Mouse (Mus musculus) liver, embryonic 15.5 days (tissue): ENCODE data around the gene Tmcc3. TPM values are rescaled to one million over a fixed set of nuclear protein-coding genes. Genes with fewer than 3 reads are reported as not detected.

ENCODE experiments used
- ATAC-seq: fragments of 200-750 bp; cut with Nextera tagmentation; 2 replicates; pipeline ENCODE4 v1.8.0; 2017; ENCODE audit warnings: moderate number of reproducible peaks, mild to moderate bottlenecking, moderate library complexity; ENCODE audit not compliant: insufficient read depth
- H3K27ac ChIP-seq: fragments of 300-500 bp; sonication (generic); replicated peaks from 2 replicates; pipeline ENCODE4 v1.5.1; 2015; ENCODE audit warnings: mild to moderate bottlenecking, inconsistent platforms
- H3K27me3 ChIP-seq: fragments of 300-500 bp; sonication (generic); 2 replicates; pipeline ENCODE4 v1.6.1; 2015; ENCODE audit warnings: mild to moderate bottlenecking, inconsistent platforms
- H3K36me3 ChIP-seq: fragments of 300-500 bp; sonication (generic); replicated peaks from 2 replicates; pipeline ENCODE4 v1.6.1; 2015; ENCODE audit warnings: moderate library complexity, mild to moderate bottlenecking, inconsistent platforms
- H3K4me1 ChIP-seq: fragments of 300-500 bp; sonication (generic); replicated peaks from 2 replicates; pipeline ENCODE4 v1.6.1; 2015; ENCODE audit warnings: inconsistent platforms
- H3K4me2 ChIP-seq: fragments of 300-500 bp; sonication (generic); 2 replicates; pipeline ENCODE4 v1.6.1; 2015; ENCODE audit warnings: moderate library complexity, mild to moderate bottlenecking, inconsistent platforms
- H3K4me3 ChIP-seq: fragments of 300-500 bp; sonication (generic); replicated peaks from 2 replicates; pipeline ENCODE4 v1.5.1; 2015; ENCODE audit warnings: mild to moderate bottlenecking, inconsistent platforms
- H3K9ac ChIP-seq: fragments of 300-500 bp; sonication (generic); 2 replicates; pipeline ENCODE4 v1.6.1; 2015; ENCODE audit warnings: moderate library complexity, mild to moderate bottlenecking, inconsistent platforms
- H3K9me3 ChIP-seq: fragments of 300-500 bp; sonication (generic); replicated peaks from 2 replicates; pipeline ENCODE4 v1.6.1; 2016; ENCODE audit warnings: inconsistent platforms
- WGBS: fragments of 180-500 bp; shearing (Covaris S2); methylation state at CpG from one replicate; pipeline ENCODE4 v1.1.7; 2015; ENCODE audit warnings: mixed read lengths; ENCODE audit not compliant: insufficient replicate concordance; 5-methylcytosine and 5-hydroxymethylcytosine counted together
- polyA plus RNA-seq: library from polyadenylated mRNA; unstranded; fragments of >200 nt; fragmentation: Nextera tagmentation; extraction: Ambion mirVana; gene quantifications from 2 replicates; pipeline ENCODE4 v1.2.1, GENCODE M21; 2015

Tmcc3 gene
- polyA plus RNA-seq, 1 experiment from 2014 or later: 3.4 TPM

DNA sequence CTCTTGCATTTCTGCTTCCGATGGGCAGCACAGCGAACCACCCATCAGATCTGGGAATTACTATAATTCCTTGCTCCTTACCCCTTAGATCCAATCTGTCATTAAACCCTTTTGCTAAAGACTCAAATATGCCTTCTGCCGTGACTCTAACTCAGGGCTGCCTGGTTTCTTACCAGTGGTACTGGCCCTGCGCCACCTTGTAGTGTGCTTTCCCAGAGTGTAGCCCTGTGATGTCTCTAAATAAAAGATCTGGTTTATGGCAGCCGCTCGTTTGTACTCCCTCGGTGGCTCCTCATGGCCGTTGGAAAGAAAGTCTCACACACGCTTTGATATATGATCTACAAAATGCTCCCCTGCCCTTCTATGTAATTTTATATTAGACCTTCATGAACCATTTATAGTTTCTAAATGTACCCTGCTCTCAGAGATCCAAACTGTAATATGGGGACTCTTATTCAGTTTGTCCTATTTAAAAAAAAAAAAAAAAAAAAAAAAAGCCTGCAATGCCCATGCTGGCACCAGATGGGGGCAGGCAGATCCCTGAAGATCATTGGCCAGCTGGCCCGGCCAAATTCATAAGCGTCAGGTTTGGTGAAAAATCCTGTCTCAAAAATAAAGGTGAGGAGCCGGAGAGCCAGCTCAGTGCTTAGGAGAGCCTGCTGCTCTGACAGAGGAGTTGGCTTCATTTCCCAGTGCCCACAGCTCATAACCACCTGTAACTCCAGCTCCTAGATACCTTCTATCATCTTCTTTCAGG lies 116.6 kb downstream of the Tmcc3 start:
- Histone ChIP-seq H3K4me2 (no peak overlapping the region), H3K27me3 (no peaks in the 10 kb centered on the region), H3K36me3 (no peaks in the 10 kb centered on the region), H3K4me3 (no peak overlapping the region), H3K27ac (no peak overlapping the region), H3K9me3 (no peaks in the 10 kb centered on the region), H3K9ac (no peak overlapping the region), H3K4me1 (0 out of 2 replicates have a peak, but pooled peaks cover 3% of the 10 kb centered on the region)
- ATAC-seq: no peak
- 73% methylated on average over 12 of the region's 12 CpGs for WGBS

DNA sequence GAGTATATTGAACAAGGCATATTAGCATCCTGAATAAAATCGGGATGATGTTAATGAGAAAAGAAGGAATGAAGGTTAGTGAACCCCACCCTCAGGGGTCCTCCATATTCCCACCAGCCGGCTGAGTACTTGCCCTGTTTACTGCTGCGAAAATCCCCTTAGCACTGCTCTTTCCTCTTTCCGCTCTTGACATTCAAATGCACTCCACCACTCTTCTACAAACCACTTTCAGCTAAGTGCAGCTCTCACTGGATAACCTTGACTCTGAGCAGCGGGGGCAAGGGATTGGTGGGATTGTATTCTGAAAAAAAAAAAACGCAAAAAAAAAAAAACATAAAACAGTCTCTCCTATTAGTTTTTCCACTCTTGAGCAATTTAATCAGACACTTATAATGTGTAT lies 118.8 kb downstream of the Tmcc3 start:
- Histone ChIP-seq H3K36me3 (no peaks in the 10 kb centered on the region), H3K9me3 (no peaks in the 10 kb centered on the region), H3K27me3 (no peaks in the 10 kb centered on the region), H3K9ac (no peak overlapping the region), H3K4me3 (no peak overlapping the region), H3K4me2 (no peak overlapping the region), H3K4me1 (0 out of 2 replicates have a peak, but pooled peaks cover 3% of the 10 kb centered on the region), H3K27ac (no peak overlapping the region)
- WGBS: 61% methylated on average over 6 of the region's 6 CpGs
- ATAC-seq: no peak

DNA sequence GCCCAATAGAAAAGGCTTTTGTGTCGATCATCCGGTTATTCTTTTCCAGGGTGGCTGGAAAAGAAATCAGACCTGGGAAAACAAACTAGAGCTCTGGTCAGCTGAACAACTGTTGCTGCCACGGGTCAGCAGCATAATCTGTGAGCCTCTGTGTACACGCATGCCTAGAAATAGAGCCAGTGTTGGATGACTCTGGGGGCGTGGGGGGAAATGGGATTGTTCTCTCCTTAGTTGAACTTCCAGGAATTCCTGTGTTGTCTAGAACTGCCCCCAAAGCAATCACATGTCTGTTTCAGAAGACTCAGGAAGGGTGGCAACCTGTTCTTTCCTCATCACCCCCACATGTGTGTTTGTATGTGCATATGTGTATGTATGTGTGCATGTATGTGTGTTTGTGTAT lies 121.2 kb downstream of the Tmcc3 start:
- H3K9ac ChIP-seq: no peak overlapping the region
- no peaks in the 10 kb centered on the region for H3K4me1 ChIP-seq
- H3K9me3 ChIP-seq: no peaks in the 10 kb centered on the region
- H3K4me3 ChIP-seq: no peak overlapping the region
- no peaks in the 10 kb centered on the region for H3K27me3 ChIP-seq
- H3K4me2 ChIP-seq: no peak overlapping the region
- no peak for ATAC-seq
- WGBS: 70% methylated on average over 5 of the region's 5 CpGs
- H3K36me3 ChIP-seq: no peaks in the 10 kb centered on the region
- no peak overlapping the region for H3K27ac ChIP-seq

DNA sequence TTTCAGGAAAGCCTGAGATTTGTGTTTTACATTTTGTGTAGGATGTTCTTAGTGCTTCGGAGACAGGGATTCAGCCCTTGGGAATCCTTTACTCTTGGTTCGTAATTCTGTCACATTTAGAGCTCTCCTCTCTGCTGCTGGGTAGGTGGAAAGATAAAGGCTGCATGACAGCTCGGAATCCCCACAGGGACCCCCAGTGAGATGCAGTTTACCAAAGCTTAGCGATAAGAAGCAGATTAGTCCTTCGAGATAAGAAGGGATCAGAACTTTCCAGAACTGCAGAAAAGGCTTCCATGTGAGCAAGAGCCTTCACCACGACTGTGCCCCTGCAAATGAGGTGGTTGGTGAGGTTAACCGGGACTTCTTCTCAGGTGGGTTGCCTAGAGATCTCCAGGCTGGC lies 122.2 kb downstream of the Tmcc3 start:
- H3K9me3 ChIP-seq: no peaks in the 10 kb centered on the region
- H3K4me1 ChIP-seq: no peaks in the 10 kb centered on the region
- no peak overlapping the region for H3K4me3 ChIP-seq
- 41% methylated on average over 7 of the region's 7 CpGs for WGBS
- H3K9ac ChIP-seq: no peak overlapping the region
- no peaks in the 10 kb centered on the region for H3K36me3 ChIP-seq
- H3K27me3 ChIP-seq: no peaks in the 10 kb centered on the region
- ATAC-seq: no peak
- no peak overlapping the region for H3K27ac ChIP-seq
- H3K4me2 ChIP-seq: no peak overlapping the region

DNA sequence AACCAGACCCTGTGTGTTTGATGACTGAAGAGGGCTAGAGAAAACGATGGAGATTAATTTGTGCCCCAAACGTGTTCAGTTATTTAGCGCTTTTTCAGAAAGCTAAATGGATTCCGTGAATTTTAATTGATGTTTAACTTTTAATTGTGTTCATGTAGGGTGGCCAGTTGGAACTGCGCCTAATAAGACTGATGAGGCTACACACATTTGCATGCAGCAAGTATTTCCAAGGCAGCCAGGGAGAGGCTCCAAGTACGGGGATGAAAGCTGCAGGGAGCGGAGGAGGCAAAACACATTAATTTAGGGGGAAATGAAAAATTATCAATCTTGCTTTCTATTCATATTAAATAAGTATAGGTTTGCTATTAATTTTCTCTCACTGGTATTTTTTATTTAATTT lies 131.0 kb downstream of the Tmcc3 start:
- H3K9ac ChIP-seq: no peak overlapping the region
- WGBS: 72% methylated on average over 7 of the region's 7 CpGs
- no peak overlapping the region for H3K27ac ChIP-seq
- no peaks in the 10 kb centered on the region for H3K36me3 ChIP-seq
- H3K4me2 ChIP-seq: no peak overlapping the region
- no peaks in the 10 kb centered on the region for H3K4me1 ChIP-seq
- H3K4me3 ChIP-seq: no peak overlapping the region
- no peaks in the 10 kb centered on the region for H3K9me3 ChIP-seq
- no peak for ATAC-seq
- H3K27me3 ChIP-seq: no peaks in the 10 kb centered on the region

DNA sequence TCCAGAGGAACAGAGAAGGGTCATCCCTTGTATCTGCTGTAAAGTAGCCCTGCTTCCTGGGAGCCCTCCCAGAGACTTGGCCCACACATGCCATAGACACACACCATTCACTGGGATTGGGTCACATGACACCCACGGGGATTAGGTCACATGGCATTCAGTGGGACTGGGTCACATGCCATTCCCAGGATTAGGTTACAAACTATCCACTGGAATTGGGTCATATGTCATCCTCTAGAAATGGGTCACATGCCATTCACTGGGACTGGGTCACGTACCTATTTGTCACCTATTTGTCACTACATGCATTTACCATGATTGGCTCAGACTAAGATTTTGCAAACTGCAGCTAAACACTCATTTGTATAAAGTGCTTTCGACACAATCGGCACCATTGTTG lies 131.7 kb downstream of the Tmcc3 start:
- no peak overlapping the region for H3K27ac ChIP-seq
- WGBS: 70% methylated on average over 4 of the region's 4 CpGs
- no peaks in the 10 kb centered on the region for H3K4me1 ChIP-seq
- ATAC-seq: no peak
- no peaks in the 10 kb centered on the region for H3K36me3 ChIP-seq
- H3K9me3 ChIP-seq: no peaks in the 10 kb centered on the region
- no peak overlapping the region for H3K4me3 ChIP-seq
- no peak overlapping the region for H3K4me2 ChIP-seq
- no peak overlapping the region for H3K9ac ChIP-seq
- H3K27me3 ChIP-seq: no peaks in the 10 kb centered on the region

DNA sequence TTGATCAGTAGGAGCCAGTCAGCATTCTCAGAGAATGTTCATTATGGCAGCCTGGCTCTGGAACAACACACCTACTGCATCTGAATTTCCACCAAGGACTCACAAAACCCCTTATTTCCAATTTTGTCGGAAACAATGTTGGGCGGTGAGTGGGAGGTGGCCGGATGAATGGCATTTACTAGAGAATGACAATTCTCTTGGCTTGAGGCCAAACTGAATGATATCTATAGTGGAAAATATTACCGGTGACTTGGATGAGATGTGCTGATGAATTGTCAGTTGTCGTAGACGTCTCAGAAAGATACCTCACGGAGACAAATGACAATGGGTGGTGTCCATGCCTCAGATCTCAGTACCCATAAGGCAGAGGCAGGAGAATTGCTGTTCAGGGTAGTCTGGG lies 133.4 kb downstream of the Tmcc3 start:
- Histone ChIP-seq H3K4me3 (no peak overlapping the region), H3K4me2 (no peak overlapping the region), H3K4me1 (no peaks in the 10 kb centered on the region), H3K36me3 (no peaks in the 10 kb centered on the region), H3K9me3 (no peaks in the 10 kb centered on the region), H3K27me3 (no peaks in the 10 kb centered on the region), H3K27ac (no peak overlapping the region), H3K9ac (no peak overlapping the region)
- WGBS: 73% methylated on average over 7 of the region's 7 CpGs
- no peak for ATAC-seq

DNA sequence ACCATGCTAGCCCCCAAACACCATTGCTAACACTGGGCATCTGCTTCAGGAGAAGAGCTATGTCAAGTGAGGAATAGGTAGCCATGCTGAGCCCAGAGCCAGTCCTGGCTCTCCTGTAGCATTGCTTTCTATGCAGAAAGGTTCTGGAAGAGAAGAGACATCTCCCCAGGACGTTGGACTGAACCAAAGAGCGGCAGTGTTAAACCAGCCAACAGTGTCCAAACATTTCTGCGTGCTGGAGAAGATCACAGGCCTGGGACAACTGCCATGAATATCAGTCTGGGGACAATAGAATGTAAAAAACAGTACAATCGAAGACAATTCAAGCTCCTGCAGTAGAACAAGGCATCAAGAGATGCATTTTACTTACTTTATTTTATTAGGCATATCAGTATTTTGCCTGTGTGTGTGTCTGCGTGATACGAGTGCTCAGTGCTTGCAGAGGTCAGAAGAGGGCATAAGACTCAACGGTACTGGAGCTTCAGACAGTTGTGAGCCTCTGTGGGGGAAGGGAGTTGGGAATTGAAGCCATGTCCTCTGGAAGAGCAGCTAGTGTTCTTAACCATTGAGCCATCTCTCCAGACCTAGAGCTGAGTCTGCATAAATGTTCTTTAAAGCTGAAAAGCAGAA lies 134.7 kb downstream of the Tmcc3 start:
- no peak overlapping the region for H3K27ac ChIP-seq
- H3K27me3 ChIP-seq: no peaks in the 10 kb centered on the region
- no peaks in the 10 kb centered on the region for H3K9me3 ChIP-seq
- no peak overlapping the region for H3K4me2 ChIP-seq
- H3K36me3 ChIP-seq: no peaks in the 10 kb centered on the region
- no peak overlapping the region for H3K9ac ChIP-seq
- WGBS: 61% methylated on average over 7 of the region's 7 CpGs
- no peaks in the 10 kb centered on the region for H3K4me1 ChIP-seq
- ATAC-seq: no peak
- H3K4me3 ChIP-seq: no peak overlapping the region

DNA sequence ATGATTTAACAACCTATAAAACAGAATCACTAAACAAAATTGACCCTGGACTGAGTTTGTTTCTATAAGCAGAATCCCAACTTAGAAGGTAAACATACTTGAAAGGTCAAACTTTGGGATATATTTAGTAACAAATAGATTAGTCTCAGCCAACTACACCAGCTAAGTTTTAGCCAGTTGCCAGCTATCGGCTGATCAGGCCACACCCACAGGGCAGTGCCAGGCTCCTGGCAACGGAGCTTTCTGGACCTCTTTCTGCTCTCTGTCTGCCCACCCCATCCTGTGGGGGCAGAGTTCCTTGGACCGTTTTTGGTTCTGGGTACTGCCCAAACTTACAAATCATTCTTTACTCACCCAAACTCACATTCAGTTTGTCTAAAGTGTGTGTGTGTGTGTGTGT lies 137.9 kb downstream of the Tmcc3 start:
- H3K4me3 ChIP-seq: no peak overlapping the region
- H3K36me3 ChIP-seq: no peaks in the 10 kb centered on the region
- no peaks in the 10 kb centered on the region for H3K27me3 ChIP-seq
- ATAC-seq: no peak
- no peak overlapping the region for H3K4me2 ChIP-seq
- no peaks in the 10 kb centered on the region for H3K4me1 ChIP-seq
- WGBS: 18% methylated on average over 3 of the region's 3 CpGs
- H3K9me3 ChIP-seq: no peaks in the 10 kb centered on the region
- H3K27ac ChIP-seq: no peak overlapping the region
- H3K9ac ChIP-seq: no peak overlapping the region

DNA sequence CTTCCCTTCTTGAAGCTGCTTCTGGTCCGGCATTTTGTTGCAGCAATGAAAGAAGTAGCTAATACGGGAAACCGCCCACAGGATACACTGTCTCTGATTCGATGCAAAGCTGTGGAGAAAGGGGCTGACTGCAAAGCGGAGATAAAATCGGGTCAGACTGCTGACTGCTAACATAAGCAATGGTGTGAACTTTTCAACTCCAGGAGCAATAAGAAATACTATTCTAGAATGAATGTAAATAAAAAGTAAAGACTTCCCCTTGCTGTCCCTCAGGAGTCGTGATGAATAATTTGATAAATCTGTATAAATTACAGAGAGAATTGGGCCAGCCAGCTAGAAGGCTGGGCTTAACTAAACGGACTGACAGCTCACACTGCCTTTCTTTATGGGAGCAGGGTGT lies 139.0 kb downstream of the Tmcc3 start:
- no peak overlapping the region for H3K4me2 ChIP-seq
- H3K36me3 ChIP-seq: no peaks in the 10 kb centered on the region
- H3K27me3 ChIP-seq: no peaks in the 10 kb centered on the region
- H3K27ac ChIP-seq: no peak overlapping the region
- H3K9ac ChIP-seq: no peak overlapping the region
- no peak overlapping the region for H3K4me3 ChIP-seq
- WGBS: 50% methylated on average over 8 of the region's 8 CpGs
- H3K9me3 ChIP-seq: no peaks in the 10 kb centered on the region
- H3K4me1 ChIP-seq: no peaks in the 10 kb centered on the region
- no peak for ATAC-seq

DNA sequence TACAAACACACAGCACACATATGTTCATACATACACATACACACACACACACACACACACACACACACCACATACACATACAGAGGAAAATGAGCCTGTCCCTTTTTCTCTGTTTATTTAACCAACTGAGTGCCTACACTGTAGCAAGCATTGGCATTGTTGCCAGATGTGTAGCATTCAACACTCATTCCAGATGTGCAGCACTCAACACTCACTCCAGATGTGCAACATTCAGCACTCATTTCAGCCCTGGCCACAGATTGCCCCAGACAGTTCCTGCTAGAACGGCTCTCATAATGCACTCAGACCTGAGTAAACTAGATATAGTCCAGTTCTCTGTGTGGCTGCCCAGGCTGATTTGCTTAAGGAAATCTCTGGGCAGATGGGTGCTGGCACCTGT lies 145.7 kb downstream of the Tmcc3 start:
- Histone ChIP-seq H3K9ac (no peak overlapping the region), H3K27me3 (no peaks in the 10 kb centered on the region), H3K27ac (no peak overlapping the region), H3K4me2 (no peak overlapping the region), H3K36me3 (no peaks in the 10 kb centered on the region), H3K4me3 (no peak overlapping the region), H3K4me1 (no peaks in the 10 kb centered on the region), H3K9me3 (no peaks in the 10 kb centered on the region)
- WGBS: 56% methylated on average over 1 of the region's 1 CpGs
- ATAC-seq: no peak

DNA sequence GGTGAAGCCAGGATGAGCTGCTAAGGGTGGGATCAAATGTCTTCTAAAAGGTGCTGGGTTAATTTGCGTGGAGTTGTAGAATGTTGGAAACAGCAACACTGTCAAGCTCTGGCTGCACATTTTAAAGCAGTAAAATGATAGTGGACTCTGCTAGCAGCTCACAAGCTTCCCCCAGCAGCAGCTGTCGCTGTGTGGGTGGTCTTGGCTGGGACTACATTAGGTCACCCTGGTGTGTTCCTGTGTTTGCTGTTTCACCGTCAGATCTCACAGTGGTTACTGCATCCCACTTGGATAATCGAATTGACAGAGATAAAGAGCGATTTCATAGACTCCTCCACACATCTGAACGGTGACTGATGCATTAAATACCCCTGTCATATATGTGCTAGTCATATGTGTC lies 146.9 kb downstream of the Tmcc3 start:
- 49% methylated on average over 6 of the region's 6 CpGs for WGBS
- Histone ChIP-seq H3K27me3 (no peaks in the 10 kb centered on the region), H3K4me2 (no peak overlapping the region), H3K9me3 (no peaks in the 10 kb centered on the region), H3K36me3 (no peaks in the 10 kb centered on the region), H3K4me1 (no peaks in the 10 kb centered on the region), H3K27ac (no peak overlapping the region), H3K4me3 (no peak overlapping the region), H3K9ac (no peak overlapping the region)
- no peak for ATAC-seq
